Mouse (Mus musculus) urinary bladder, postnatal 14 days (tissue): Measurements from ENCODE around the gene Camp.

ENCODE experiments used
- DNase-seq: peaks from one replicate; pipeline ENCODE4 v3.0.0; 2021; ENCODE audit warnings: low spot score

Gene Camp

DNA sequence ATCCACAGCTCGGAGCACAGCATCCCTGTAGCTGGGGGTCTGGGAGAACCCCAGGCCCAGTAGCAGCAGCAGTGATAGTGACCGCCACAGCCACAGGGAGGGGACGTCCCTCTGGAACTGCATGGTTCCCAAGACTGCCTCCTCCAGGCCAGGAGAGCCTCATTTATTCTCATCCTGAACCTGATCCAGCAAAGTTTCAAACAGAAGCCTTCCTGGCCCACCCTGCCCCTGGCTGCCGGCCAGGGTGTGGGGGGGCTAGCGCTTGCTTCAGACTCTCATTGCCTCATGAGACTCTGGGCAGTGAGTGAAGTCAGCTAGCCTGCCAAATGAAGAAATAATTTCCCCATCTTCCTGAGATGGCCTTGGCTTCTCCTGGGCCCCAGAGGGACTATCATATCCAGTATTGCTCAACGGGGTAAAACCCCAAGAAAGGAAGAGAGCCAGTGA, at the start of gene Camp:
Gene Camp, minus strand, starts transcription at position 306 of the 447 bp plus-strand sequence.
- DNase-seq = peak; percentile 38

GRCm38 (mm10) chr9:109898027-109898426, 48.6 kb upstream of the Camp start:
- no peak for DNase-seq

DNA sequence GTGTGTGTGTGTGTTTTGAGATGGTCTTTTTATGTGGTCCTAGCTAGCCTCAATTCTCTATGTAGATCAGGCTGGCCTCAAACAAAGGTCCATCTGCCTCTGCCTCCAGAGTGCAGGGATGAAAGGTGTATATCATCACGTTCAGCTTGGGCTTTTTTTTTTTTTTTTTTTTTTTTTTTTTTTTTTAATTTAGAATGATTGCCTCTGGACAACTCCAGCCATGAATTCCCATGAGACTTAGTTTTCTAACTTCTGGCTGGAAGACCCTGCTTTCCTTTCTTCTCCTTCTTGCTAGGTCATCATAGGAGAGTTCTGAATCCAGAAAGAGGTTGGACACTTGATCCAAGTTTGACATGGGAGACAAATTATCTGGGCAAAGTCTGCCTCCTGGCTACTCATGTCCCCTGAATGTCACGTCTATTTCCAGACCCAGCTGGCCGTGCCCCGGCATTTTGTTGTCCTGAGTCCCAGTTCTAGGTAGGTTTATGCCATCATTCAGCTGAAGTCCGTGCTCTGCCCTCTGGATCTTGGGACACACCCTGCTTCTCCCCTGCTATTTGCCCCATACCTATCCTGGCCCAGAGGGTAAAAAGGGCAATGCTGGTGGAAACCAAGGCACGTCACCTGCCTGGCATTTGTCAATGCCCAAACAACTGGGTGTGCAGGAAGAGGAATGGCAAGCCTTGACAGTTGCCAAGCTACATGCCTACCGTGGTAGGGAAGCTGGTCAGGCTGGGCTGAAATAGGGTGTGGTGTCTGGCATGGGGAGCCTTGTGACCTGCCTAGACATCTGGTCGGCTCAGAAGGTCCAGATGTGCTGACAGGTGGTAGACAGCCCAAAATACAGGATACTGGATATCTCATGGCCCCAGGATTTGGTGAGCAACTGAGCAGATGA, 47.1 kb upstream of the Camp start:
- DNase-seq = peak; percentile 19

DNA sequence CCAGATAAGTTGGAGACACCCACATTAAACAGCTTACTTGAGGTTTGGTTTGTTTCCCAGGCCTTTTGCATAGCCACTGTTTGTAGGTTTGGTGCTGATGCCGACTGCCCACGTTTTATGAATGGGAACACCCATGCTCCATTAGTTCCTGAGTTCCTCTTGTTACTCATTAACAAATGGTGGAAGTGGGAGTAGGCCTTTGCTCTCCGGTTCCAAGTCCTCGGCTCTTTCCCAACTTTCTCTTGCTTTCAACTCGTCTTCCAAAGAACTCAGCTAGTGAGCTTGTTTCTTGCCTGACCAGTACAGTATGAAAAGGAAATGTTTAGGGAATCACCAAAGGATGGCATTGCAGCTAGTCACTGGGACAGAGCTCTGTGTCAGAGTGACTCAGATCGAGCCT, 46.2 kb upstream of the Camp start:
- peak; percentile 30 for DNase-seq

GRCm38 (mm10) chr9:109894413-109895090, 45.1 kb upstream of the Camp start:
- DNase-seq = peak; percentile 77

GRCm38 (mm10) chr9:109892651-109893250, 43.3 kb upstream of the Camp start:
- DNase-seq = peak; percentile 77

DNA sequence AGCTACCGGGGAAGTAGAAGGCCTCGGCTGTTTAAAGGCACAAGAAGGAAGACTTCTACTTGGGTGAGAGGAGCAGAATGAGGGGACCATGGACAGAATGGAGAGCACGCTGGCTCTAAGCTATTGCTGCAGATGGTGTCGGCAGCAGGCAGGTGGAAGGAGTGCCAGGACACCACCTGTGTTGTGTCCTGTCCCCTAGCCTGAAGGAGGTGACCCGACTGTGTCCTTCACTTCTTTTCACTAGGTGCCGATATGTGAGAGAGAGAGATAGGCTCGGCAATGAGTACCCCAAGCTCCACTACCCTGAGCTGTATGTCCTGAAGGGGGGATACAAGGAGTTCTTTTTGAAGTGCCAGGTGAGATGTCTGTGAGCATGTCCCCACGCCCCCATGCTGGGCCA, 42.1 kb upstream of the Camp start:
- no peak for DNase-seq

DNA sequence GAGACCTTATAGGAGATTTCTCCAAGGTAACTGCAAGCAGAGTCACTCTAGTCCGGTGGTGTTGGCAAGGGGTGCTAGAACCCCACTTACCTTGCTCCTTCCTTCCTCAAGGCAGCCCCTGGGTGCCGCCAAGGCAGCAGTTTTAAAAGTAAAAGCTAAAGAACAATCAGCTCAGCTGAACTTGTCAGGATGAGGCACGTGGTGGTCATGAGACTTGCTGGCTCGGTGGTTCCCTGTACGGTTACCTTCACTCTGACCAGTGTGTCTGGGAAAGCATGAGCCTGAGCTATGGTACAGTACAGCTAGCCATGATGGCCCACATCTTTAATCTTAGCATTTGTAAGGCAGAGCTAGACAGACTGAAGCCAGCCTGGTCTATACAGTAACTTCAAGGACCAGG, 37.9 kb upstream of the Camp start:
- no peak for DNase-seq

- no peak for DNase-seq
Observed at GRCm38 (mm10) chr9:109886259-109886658, 36.8 kb upstream of the Camp start.

GRCm38 (mm10) chr9:109879305-109879704, 29.9 kb upstream of the Camp start:
- no peak for DNase-seq

DNA sequence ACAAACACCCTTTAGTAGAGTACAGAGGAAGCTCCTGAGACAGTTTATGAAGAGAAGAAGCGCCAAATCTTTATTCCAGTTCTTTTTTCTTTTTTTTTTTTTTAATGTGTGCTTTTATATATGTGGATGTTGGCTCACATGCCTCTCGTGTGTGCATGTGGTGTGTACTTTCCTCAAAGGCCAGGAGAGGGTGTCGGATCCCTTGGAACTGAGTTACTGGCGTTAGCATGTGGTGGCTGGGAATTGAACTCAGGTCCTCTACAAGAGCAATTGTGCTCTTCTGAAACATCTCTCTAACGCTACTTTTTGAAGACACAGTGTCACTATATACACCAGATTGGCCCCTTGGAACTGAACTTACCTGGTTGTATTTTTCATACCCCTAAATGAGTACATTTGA, 28.2 kb upstream of the Camp start:
- DNase-seq = no peak

- DNase-seq = peak; percentile 46
Observed at GRCm38 (mm10) chr9:109876756-109877155, 27.3 kb upstream of the Camp start.

- DNase-seq = peak; percentile 70
Observed at GRCm38 (mm10) chr9:109875695-109876601, 26.5 kb upstream of the Camp start.

GRCm38 (mm10) chr9:109874797-109875691, 25.6 kb upstream of the Camp start, which contains the start of gene Cdc25a:
TSS of gene Cdc25a (plus strand) at chr9:109875579.
- DNase-seq = peak; percentile 99

DNA sequence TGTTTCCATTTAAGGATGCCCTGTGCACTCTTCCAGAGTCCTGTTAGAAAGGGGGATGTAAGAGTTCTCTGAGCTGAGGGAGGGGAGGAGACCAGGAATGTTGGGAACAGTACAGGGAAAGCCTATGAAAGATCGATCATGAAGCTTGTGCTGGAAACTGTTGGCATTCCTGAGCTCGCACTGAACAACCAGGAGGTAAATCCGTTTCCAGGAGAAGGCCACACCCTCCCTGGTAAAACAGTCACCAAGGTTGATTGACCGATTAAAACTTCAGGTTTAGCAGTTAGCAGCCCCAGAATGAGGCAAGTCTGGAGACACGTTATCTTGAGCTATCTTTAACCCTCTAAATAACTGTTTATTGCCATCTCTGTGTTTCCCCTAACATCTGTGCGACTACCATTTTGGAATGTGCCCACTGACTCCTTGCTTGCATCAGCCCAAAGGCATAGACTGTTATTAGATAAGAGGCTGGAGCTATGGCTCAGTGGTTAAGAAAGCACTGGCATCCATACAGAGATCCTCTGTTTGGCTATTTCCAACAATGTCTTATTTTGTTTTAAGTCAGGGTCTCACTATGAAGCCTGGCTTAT, 21.7 kb upstream of the Camp start:
- no peak for DNase-seq

DNA sequence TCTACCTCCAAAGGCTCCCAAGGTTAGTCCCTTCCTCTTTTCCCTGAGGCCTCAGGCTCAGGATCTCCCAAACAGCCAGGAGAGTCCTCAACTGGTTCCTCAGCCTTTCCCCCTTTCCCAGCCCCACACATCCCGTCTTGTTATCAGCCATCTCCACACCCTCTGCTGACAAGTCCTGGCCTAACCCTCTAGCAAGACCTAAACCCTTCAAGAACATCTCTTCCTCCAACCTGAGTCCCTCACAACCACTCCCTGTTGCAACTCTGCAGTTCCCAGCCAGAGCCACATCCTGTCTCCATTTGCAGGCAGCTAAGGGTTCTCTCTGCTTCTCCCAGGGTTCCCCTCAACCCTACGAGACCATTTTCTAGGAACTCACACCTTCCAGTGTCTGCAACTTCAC, 16.8 kb upstream of the Camp start:
- peak; percentile 23 for DNase-seq

GRCm38 (mm10) chr9:109863085-109863484, 13.7 kb upstream of the Camp start:
- DNase-seq = no peak

DNA sequence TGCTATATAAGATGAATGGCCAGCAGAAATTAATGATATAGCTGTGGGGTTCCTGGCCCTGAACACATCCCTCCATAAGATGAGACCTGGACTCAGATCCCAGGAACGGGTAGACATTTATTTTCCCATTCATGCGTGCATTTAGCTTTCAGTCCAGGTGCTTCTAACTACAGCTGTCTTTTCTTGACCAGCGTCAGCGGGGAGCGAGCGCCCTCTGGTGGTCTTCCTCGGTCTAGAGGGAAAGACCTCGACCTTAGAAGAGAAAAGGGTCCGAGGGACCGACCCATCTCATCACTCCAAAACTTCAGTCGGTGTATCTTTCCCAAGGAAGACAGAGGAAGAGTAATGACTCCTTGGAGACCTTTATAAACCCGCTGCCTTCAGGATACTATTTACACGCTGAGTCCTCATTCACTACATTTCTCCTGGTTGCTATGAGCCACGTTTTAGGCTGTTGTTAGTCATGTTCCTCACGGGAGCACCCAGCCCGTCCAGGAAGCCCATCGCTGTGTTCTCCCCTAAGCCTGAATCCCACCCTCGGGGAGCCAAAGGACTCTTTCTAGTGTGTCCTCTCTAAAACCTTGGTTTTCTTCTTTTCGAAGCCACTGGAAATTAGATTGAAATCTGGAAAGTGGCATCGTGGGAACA, 13.1 kb upstream of the Camp start:
- DNase-seq = peak; percentile 83

DNA sequence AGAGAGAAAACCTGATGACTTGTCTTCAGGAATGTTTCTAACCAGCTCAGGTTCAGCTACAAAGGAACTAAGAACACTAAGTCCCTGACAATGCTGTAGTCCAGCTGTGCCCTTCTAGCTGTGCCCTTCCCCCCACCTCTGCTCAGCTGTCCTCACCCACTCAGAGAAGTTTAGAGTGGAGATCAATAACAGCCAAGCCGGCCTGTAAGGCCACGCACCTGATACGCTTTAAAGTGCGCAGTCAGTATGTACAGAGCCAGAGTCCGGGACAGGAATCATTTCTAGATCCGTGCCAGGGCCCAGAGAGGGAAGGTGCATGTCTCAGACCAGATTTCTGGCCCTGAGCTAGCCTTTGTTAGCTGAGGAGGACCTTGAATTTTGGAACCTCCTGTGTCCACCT, 6.5 kb upstream of the Camp start:
- DNase-seq = no peak

DNA sequence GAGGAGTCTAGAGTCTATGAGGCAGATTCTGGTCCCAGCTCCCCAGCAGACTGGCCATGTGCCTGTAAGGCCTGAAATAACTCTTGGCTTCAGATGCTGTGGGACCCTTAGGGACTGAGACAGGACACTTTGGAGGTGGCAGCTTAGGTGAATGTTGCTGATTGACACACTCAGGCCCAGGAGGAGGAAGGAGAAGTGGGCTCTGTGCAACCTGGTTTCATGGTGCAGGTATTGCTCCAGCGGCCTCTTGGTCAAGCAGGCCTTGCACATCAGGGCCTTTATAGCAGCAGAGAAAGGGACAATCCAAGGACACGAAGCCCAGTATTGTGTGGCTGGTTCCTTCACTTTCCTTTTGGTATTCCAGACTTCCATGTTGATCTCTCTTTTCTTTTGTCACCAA, 4.9 kb upstream of the Camp start:
- DNase-seq = no peak
